Mouse (Mus musculus): Measurements from ENCODE around the gene Nppb. TPM values are rescaled to one million over a fixed set of nuclear protein-coding genes. Genes with fewer than 3 reads are reported as not detected.

The Nppb gene
- total RNA-seq, 2 experiments from 2014 or later, result not detected

GRCm38 (mm10) chr4:148035440-148035839, 49.9 kb downstream of the Nppb start:
- ATAC-seq (replicated peaks; ENCODE audit: poor library complexity, severe bottlenecking), result no peak

Other genes with a start within 250 kb of the Nppb start
- gene Zfp984, start 176.0 kb upstream of the Nppb start, total RNA-seq (2014; fragmentation: Nextera tagmentation), result 30.4 and 34.9 TPM in 2 replicates
- gene Zfp984, start 176.0 kb upstream of the Nppb start, total RNA-seq (2017), result 31.6 and 37.0 TPM in 2 replicates
- 15.2 and 18.2 TPM in 2 replicates for gene Zfp933, start 137.4 kb upstream of the Nppb start, total RNA-seq (2014; fragmentation: Nextera tagmentation)
- gene Zfp933, start 137.4 kb upstream of the Nppb start, total RNA-seq (2017), result 8.5 and 10.4 TPM in 2 replicates
- 45.9 and 58.8 TPM in 2 replicates for gene Miip, start 117.0 kb upstream of the Nppb start, total RNA-seq (2014; fragmentation: Nextera tagmentation)
- 33.8 and 36.0 TPM in 2 replicates for gene Miip, start 117.0 kb upstream of the Nppb start, total RNA-seq (2017)
- gene Fv1, start 116.8 kb upstream of the Nppb start, total RNA-seq (2014; fragmentation: Nextera tagmentation), result 7.1 TPM in 1 of 2 replicates, not detected in the other
- gene Fv1, start 116.8 kb upstream of the Nppb start, total RNA-seq (2017), result 13.5 and 16.2 TPM in 2 replicates
- 34.4 and 38.9 TPM in 2 replicates for gene Mfn2, start 81.1 kb upstream of the Nppb start, total RNA-seq (2014; fragmentation: Nextera tagmentation)
- gene Mfn2, start 81.1 kb upstream of the Nppb start, total RNA-seq (2017), result 30.2 and 32.6 TPM in 2 replicates
- 6.7 and 7.0 TPM in 2 replicates for gene Plod1, start 49.0 kb upstream of the Nppb start, total RNA-seq (2014; fragmentation: Nextera tagmentation)
- gene Plod1, start 49.0 kb upstream of the Nppb start, total RNA-seq (2017), result 9.0 and 9.1 TPM in 2 replicates
- 28.6 and 32.6 TPM in 2 replicates for gene 2510039O18Rik, start 44.9 kb upstream of the Nppb start, total RNA-seq (2014; fragmentation: Nextera tagmentation)
- 33.6 and 45.4 TPM in 2 replicates for gene 2510039O18Rik, start 44.9 kb upstream of the Nppb start, total RNA-seq (2017)
- gene Nppa, start 14.9 kb downstream of the Nppb start, total RNA-seq (2014; fragmentation: Nextera tagmentation), result not detected in 2 replicates
- not detected in 2 replicates for gene Nppa, start 14.9 kb downstream of the Nppb start, total RNA-seq (2017)
- 7.4 and 9.1 TPM in 2 replicates for gene Clcn6, start 53.0 kb downstream of the Nppb start, total RNA-seq (2014; fragmentation: Nextera tagmentation)
- 1.3 and 4.3 TPM in 2 replicates for gene Clcn6, start 53.0 kb downstream of the Nppb start, total RNA-seq (2017)
- 5.4 and 7.6 TPM in 2 replicates for gene Mthfr, start 53.3 kb downstream of the Nppb start, total RNA-seq (2014; fragmentation: Nextera tagmentation)
- 2.7 and 9.0 TPM in 2 replicates for gene Mthfr, start 53.3 kb downstream of the Nppb start, total RNA-seq (2017)
- 28.5 and 30.0 TPM in 2 replicates for gene Agtrap, start 102.2 kb downstream of the Nppb start, total RNA-seq (2014; fragmentation: Nextera tagmentation)
- gene Agtrap, start 102.2 kb downstream of the Nppb start, total RNA-seq (2017), result 28.2 and 30.8 TPM in 2 replicates
- gene Mad2l2, start 144.6 kb downstream of the Nppb start, total RNA-seq (2014; fragmentation: Nextera tagmentation), result 27.7 and 36.6 TPM in 2 replicates
- gene Mad2l2, start 144.6 kb downstream of the Nppb start, total RNA-seq (2017), result 4.3 and 10.0 TPM in 2 replicates
- not detected in 2 replicates for gene Draxin, start 144.9 kb downstream of the Nppb start, total RNA-seq (2014; fragmentation: Nextera tagmentation)
- 0.05 TPM in 1 of 2 replicates, not detected in the other for gene Draxin, start 144.9 kb downstream of the Nppb start, total RNA-seq (2017)
- 19.1 and 33.4 TPM in 2 replicates for gene Fbxo6, start 166.4 kb downstream of the Nppb start, total RNA-seq (2014; fragmentation: Nextera tagmentation)
- gene Fbxo6, start 166.4 kb downstream of the Nppb start, total RNA-seq (2017), result 5.6 and 13.8 TPM in 2 replicates
- gene Fbxo44, start 174.7 kb downstream of the Nppb start, total RNA-seq (2014; fragmentation: Nextera tagmentation), result 2.0 and 2.8 TPM in 2 replicates
- gene Fbxo44, start 174.7 kb downstream of the Nppb start, total RNA-seq (2017), result 0.26 and 2.1 TPM in 2 replicates
- gene Fbxo2, start 174.8 kb downstream of the Nppb start, total RNA-seq (2014; fragmentation: Nextera tagmentation), result not detected in 2 replicates
- gene Fbxo2, start 174.8 kb downstream of the Nppb start, total RNA-seq (2017), result not detected in 2 replicates